Comparison of ENCODE assay signal across 15 mouse cellular contexts in genomic region chr5:129145307-129145935, GRCm38 (mm10). TPM values are rescaled to one million over a fixed set of nuclear protein-coding genes. Genes with fewer than 3 reads are reported as not detected.
DNase-seq lines count a peak whose midpoint lies in the region; ATAC-seq and TF ChIP-seq lines count a peak whose summit lies in the region.
"Had no signal": no experiment of that assay in that cellular context is flagged by ENCODE, and none has a peak within 500 bp of the region (broad histone marks: within the 10 kb centered on the region; RNA-seq: fewer than 3 reads in every experiment).

No protein-coding gene starts in this region.

- H3K36me3 ChIP-seq in midbrain, embryonic 10.5 days, result no peaks in the 10 kb centered on the region
- H3K36me3 ChIP-seq in midbrain, embryonic 15.5 days (replicated peaks), result no peaks in the 10 kb centered on the region
- H3K36me3 ChIP-seq in myocyte (ENCODE audit: control insufficient read depth, insufficient read depth), result no peaks in the 10 kb centered on the region
- H3K36me3 ChIP-seq in midbrain, embryonic 11.5 days (ENCODE audit: control insufficient read depth, insufficient read depth, low read length), result no peaks in the 10 kb centered on the region
- H3K36me3 ChIP-seq: forebrain, embryonic 10.5 days; stomach, embryonic 15.5 days had no signal

- no peak for DNase-seq in midbrain, embryonic 10.5 days (ENCODE audit: low spot score)
- DNase-seq in lung, adult 2 months, result peak; percentile 12
- no peak for DNase-seq in urinary bladder, postnatal 25 days (ENCODE audit: low spot score)
- no peak for DNase-seq in urinary bladder, postnatal 10 days (ENCODE audit: low spot score)
- no peak for DNase-seq in midbrain, embryonic 11.5 days (ENCODE audit: low spot score, missing footprints)
- DNase-seq: cerebellum, adult 9-11 months; heart, adult 2 months; kidney, postnatal 14 days; thymus, postnatal 14 days had no signal

- H3K27ac ChIP-seq in midbrain, embryonic 10.5 days (replicated peaks), result 0 out of 2 replicates have a peak overlapping the region, but pooled peaks have one; percentile 3
- H3K27ac ChIP-seq in midbrain, embryonic 15.5 days, result no peak overlapping the region
- H3K27ac ChIP-seq in midbrain, embryonic 11.5 days (ENCODE audit: low read depth, low read length), result no peak overlapping the region
- H3K27ac ChIP-seq: forebrain, embryonic 10.5 days; heart, adult 2 months; stomach, embryonic 15.5 days had no signal

- H3ac ChIP-seq in myocyte (ENCODE audit: control insufficient read depth, insufficient read length), result no peak overlapping the region

- 90% methylated on average over 8 of the region's 8 CpGs for WGBS in midbrain, embryonic 10.5 days
- 84% methylated on average over 8 of the region's 8 CpGs for WGBS in midbrain, embryonic 15.5 days
- 69% methylated on average over 8 of the region's 8 CpGs for WGBS in lung, adult 2 months
- 93% methylated on average over 8 of the region's 8 CpGs for WGBS in midbrain, embryonic 11.5 days

- H3K9ac ChIP-seq in midbrain, embryonic 15.5 days, result no peak overlapping the region
- no peak overlapping the region for H3K9ac ChIP-seq in midbrain, embryonic 11.5 days (ENCODE audit: low read length)
- H3K9ac ChIP-seq: stomach, embryonic 15.5 days had no signal

- H3K4me1 ChIP-seq in midbrain, embryonic 10.5 days, result peaks cover 7% of the 10 kb centered on the region
- no peaks in the 10 kb centered on the region for H3K4me1 ChIP-seq in midbrain, embryonic 15.5 days
- H3K4me1 ChIP-seq in lung, adult 2 months (ENCODE audit: control insufficient read depth, insufficient read depth, low read length), result no peaks in the 10 kb centered on the region
- H3K4me1 ChIP-seq in midbrain, embryonic 11.5 days (ENCODE audit: control insufficient read depth, insufficient read depth, low read length), result no peaks in the 10 kb centered on the region

- no peak overlapping the region for H3K4me2 ChIP-seq in midbrain, embryonic 15.5 days
- H3K4me2 ChIP-seq in myocyte (ENCODE audit: low read depth), result no peak overlapping the region
- H3K4me2 ChIP-seq in midbrain, embryonic 11.5 days, result no peak overlapping the region
- H3K4me2 ChIP-seq: stomach, embryonic 15.5 days had no signal

- TF ChIP-seq CTCF in lung, adult 2 months (IDR thresholded peaks at IDR 0.05; ENCODE audit: insufficient read depth, low read length), result no peak

- H3K27me3 ChIP-seq in midbrain, embryonic 10.5 days (ENCODE audit: low read depth, poor library complexity, severe bottlenecking), result no peaks in the 10 kb centered on the region
- H3K27me3 ChIP-seq in midbrain, embryonic 15.5 days (replicated peaks), result no peaks in the 10 kb centered on the region
- H3K27me3 ChIP-seq in myocyte (ENCODE audit: control insufficient read depth, insufficient read depth, insufficient read length), result peaks cover 63% of the 10 kb centered on the region
- no peaks in the 10 kb centered on the region for H3K27me3 ChIP-seq in midbrain, embryonic 11.5 days (ENCODE audit: control insufficient read depth, insufficient read depth, low read length)
- H3K27me3 ChIP-seq: stomach, embryonic 15.5 days had no signal

- H3K9me3 ChIP-seq in midbrain, embryonic 10.5 days (replicated peaks), result no peaks in the 10 kb centered on the region
- H3K9me3 ChIP-seq in midbrain, embryonic 15.5 days, result no peaks in the 10 kb centered on the region
- no peaks in the 10 kb centered on the region for H3K9me3 ChIP-seq in midbrain, embryonic 11.5 days (ENCODE audit: control insufficient read depth, low read length)
- H3K9me3 ChIP-seq: forebrain, embryonic 10.5 days; stomach, embryonic 15.5 days had no signal

- no peak overlapping the region for H3K4me3 ChIP-seq in midbrain, embryonic 10.5 days
- no peak overlapping the region for H3K4me3 ChIP-seq in midbrain, embryonic 15.5 days
- no peak overlapping the region for H3K4me3 ChIP-seq in lung, adult 2 months (replicated peaks; ENCODE audit: extremely low read depth, low read depth, low read length)
- H3K4me3 ChIP-seq in myocyte, result no peak overlapping the region
- H3K4me3 ChIP-seq in midbrain, embryonic 11.5 days (ENCODE audit: low read depth, low read length), result no peak overlapping the region
- H3K4me3 ChIP-seq: forebrain, embryonic 10.5 days; heart, adult 2 months; stomach, embryonic 15.5 days had no signal

- ATAC-seq in midbrain, embryonic 15.5 days (replicated peaks), result no peak
- peak; percentile 52 for ATAC-seq in granulocyte monocyte progenitor cell, adult 5-6 weeks (replicated peaks; ENCODE audit: poor library complexity, severe bottlenecking)
- no peak for ATAC-seq in midbrain, embryonic 11.5 days (ENCODE audit: low FRiP score)
- ATAC-seq: activated CD4-positive, CD25-positive, alpha-beta regulatory T cell, adult 4 months had no signal

- H3K79me2 ChIP-seq in myocyte (ENCODE audit: control insufficient read depth, insufficient read depth), result no peaks in the 10 kb centered on the region

- no peak for TF ChIP-seq POLR2A in lung, adult 2 months (IDR thresholded peaks at IDR 0.05; ENCODE audit: borderline replicate concordance, extremely low read depth, low read depth, low read length)
- no peak for TF ChIP-seq POLR2A in myocyte (IDR thresholded peaks at IDR 0.05; ENCODE audit: insufficient read length, low read depth)

TF ChIP-seq in myocyte, 11 proteins besides CTCF, POLR2A, EP300 and RAD21:
- TF ChIP-seq POLR2AphosphoS2 (IDR thresholded peaks at IDR 0.05; ENCODE audit: insufficient read length, low read depth) (no peak), CEBPB (IDR thresholded peaks at IDR 0.05; ENCODE audit: insufficient read depth, poor library complexity, severe bottlenecking) (0 out of 2 replicates have a peak, but pooled peaks have one; percentile 17), MYOD1 (IDR thresholded peaks at IDR 0.05; ENCODE audit: control insufficient read depth in 1 of 3, insufficient read length in 2 of 3, low read depth in 2 of 3) (no peak), TCF3 (IDR thresholded peaks at IDR 0.05; ENCODE audit: insufficient read length, low read depth) (no peak)

RNA-seq across cellular contexts. Expression of gene Adgrd1, which starts 48.9 kb away (rescaled TPM):
- polyA plus RNA-seq in midbrain, embryonic 10.5 days (2016; fragmentation: Nextera tagmentation; extraction: Ambion mirVana), result 0.09 and 0.16 TPM in 2 replicates
- polyA plus RNA-seq in midbrain, embryonic 15.5 days (2015; fragmentation: Nextera tagmentation; extraction: Ambion mirVana), result 0.18 and 0.26 TPM in 2 replicates
- total RNA-seq in granulocyte monocyte progenitor cell, adult 5-6 weeks (2014; fragmentation: Nextera tagmentation), result 1.1 TPM in 1 of 2 replicates, not detected in the other
- 0.34 and 0.62 TPM in 2 replicates for total RNA-seq in granulocyte monocyte progenitor cell, adult 5-6 weeks (2017)
- 6.0 and 8.3 TPM in 2 replicates for polyA plus RNA-seq in lung, adult 2 months (2012; rRNA removed)
- polyA plus RNA-seq in myocyte (2012; fragmentation: generic; extraction: Trizol), result 0.48 TPM
- 0.07 and 0.15 TPM in 2 replicates for polyA plus RNA-seq in midbrain, embryonic 11.5 days (2014; fragmentation: Nextera tagmentation; extraction: Ambion mirVana)
